Mouse (Mus musculus): ENCODE measurements around the gene Mepce.

DNA sequence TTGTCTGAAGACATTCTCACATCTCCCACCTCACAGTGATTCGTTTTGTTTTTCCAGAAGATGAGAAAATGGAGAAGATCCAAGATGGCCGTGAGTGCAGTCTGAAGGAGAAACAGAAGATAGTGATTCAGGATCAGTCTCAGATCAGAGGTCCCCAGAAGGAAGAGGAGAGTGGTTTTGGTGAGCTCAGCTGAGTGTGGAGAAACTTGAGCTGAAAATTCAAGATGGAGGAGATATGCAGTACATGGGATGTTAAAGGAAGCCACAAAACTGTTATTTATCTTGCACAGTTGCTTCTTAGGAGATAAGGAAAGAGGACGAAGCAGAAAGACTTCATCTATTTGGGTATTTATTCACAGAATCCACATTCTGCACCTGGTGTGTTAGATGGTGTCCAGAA is 13.5 kb upstream of the Mepce start:
- TF ChIP-seq CTCF (IDR thresholded peaks at IDR 0.05) (no peak), EP300 (IDR thresholded peaks at IDR 0.05) (no peak)

All from lung, postnatal 0 days (tissue).